Mouse (Mus musculus) embryonic facial prominence, embryonic 12.5 days (tissue): ENCODE data around the gene Pip5kl1. TPM values are rescaled to one million over a fixed set of nuclear protein-coding genes. Genes with fewer than 3 reads are reported as not detected.

ENCODE experiments used
- ATAC-seq: fragments of 200-750 bp; cut with Nextera tagmentation; 2 replicates; pipeline ENCODE4 v1.8.0; 2017; ENCODE audit not compliant: insufficient number of reproducible peaks, insufficient read depth, low FRiP score, low TSS enrichment
- H3K27ac ChIP-seq: fragments of 300-500 bp; sonication (generic); 2 replicates; pipeline ENCODE4 v1.5.1; 2016; ENCODE audit warnings: mild to moderate bottlenecking
- H3K27me3 ChIP-seq: fragments of 300-500 bp; sonication (generic); 2 replicates; pipeline ENCODE4 v1.6.1; 2016; ENCODE audit warnings: mild to moderate bottlenecking, moderate library complexity
- H3K36me3 ChIP-seq: fragments of 300-500 bp; sonication (generic); 2 replicates; pipeline ENCODE4 v1.6.1; 2016; ENCODE audit warnings: mild to moderate bottlenecking
- H3K4me1 ChIP-seq: fragments of 300-500 bp; sonication (generic); 2 replicates; pipeline ENCODE4 v1.6.1; 2016
- H3K4me2 ChIP-seq: fragments of 300-500 bp; sonication (generic); replicated peaks from 2 replicates; pipeline ENCODE4 v1.6.1; 2016; ENCODE audit warnings: mild to moderate bottlenecking, moderate library complexity
- H3K4me3 ChIP-seq: fragments of 300-500 bp; sonication (generic); 2 replicates; pipeline ENCODE4 v1.5.1; 2016; ENCODE audit warnings: mild to moderate bottlenecking
- H3K9ac ChIP-seq: fragments of 300-500 bp; sonication (generic); 2 replicates; pipeline ENCODE4 v1.6.1; 2016; ENCODE audit warnings: mild to moderate bottlenecking, moderate library complexity
- H3K9me3 ChIP-seq: fragments of 300-500 bp; sonication (generic); 2 replicates; pipeline ENCODE4 v1.6.1; 2016; ENCODE audit warnings: mild to moderate bottlenecking, moderate library complexity
- WGBS: fragments of 180-500 bp; shearing (Covaris S2); methylation state at CpG from one replicate; pipeline ENCODE4 v1.1.7; 2016; 5-methylcytosine and 5-hydroxymethylcytosine counted together
- polyA plus RNA-seq: library from polyadenylated mRNA; unstranded; fragments of >200 nt; fragmentation: Nextera tagmentation; extraction: Ambion mirVana; gene quantifications from 2 replicates; pipeline ENCODE4 v1.2.1, GENCODE M21; 2016

The Pip5kl1 gene
- polyA plus RNA-seq, 1 experiment from 2014 or later: 3.4 TPM

DNA sequence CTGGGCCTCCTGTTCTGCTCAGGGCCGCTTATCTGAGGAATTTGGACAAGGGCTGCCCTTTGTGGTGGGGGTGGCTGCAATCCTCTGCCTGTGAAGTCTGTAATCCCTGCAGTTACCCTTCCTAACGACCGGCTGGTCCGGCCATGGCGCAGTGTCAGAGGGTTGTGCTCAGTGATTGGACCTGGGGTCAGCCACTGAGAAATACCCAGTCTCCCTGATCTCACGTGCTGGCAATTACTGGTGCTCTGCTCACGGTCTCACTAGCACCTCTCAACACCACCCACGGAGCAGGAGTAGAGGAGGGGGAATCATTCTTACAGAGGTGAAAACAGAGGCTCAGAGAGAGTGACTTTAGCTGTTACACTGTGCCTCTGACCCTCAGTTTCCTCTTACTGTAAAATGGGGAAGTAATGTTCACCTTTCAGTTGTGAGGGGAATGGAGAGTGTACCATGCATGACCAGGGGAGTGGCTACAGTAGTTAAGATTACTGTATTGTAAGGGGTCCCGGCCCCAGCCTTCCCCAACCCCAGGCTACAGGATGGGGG lies 37.2 kb upstream of the Pip5kl1 start:
- Histone ChIP-seq H3K4me2 (peak overlapping the region; percentile 90), H3K4me1 (peaks cover 54% of the 10 kb centered on the region), H3K9ac (peak overlapping the region; percentile 81), H3K27me3 (no peaks in the 10 kb centered on the region), H3K27ac (peak overlapping the region; percentile 69), H3K9me3 (no peaks in the 10 kb centered on the region), H3K4me3 (peak overlapping the region; percentile 79), H3K36me3 (no peaks in the 10 kb centered on the region)
- ATAC-seq: no peak
- 7% methylated on average over 9 of the region's 9 CpGs for WGBS

DNA sequence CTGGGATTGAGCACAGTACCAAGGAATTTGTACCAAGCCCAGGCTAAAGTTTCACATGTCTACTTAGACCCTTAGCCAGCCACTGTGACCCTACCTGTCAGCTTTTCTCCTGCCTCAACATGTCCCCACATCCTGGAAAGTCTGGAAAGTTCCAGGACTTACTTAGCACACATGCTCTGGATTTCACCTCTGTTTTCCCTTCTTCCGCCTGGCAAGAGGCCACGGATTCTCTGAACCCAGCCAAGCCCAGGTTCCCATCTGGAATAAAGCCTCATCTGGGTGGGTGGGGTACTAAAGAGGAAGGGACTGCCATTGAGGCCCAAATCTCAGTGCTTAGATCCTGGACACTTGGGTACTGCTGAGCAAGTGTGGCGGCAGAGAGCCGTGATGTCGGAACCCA lies 36.7 kb upstream of the Pip5kl1 start:
- peak overlapping the region; percentile 90 for H3K4me2 ChIP-seq
- H3K27ac ChIP-seq: no peak overlapping the region
- no peak for ATAC-seq
- H3K27me3 ChIP-seq: no peaks in the 10 kb centered on the region
- peaks cover 54% of the 10 kb centered on the region for H3K4me1 ChIP-seq
- peak overlapping the region; percentile 79 for H3K4me3 ChIP-seq
- no peaks in the 10 kb centered on the region for H3K9me3 ChIP-seq
- peak overlapping the region; percentile 81; the same call in 1 of the 2 replicates for H3K9ac ChIP-seq
- no peaks in the 10 kb centered on the region for H3K36me3 ChIP-seq
- WGBS: 74% methylated on average over 5 of the region's 5 CpGs

DNA sequence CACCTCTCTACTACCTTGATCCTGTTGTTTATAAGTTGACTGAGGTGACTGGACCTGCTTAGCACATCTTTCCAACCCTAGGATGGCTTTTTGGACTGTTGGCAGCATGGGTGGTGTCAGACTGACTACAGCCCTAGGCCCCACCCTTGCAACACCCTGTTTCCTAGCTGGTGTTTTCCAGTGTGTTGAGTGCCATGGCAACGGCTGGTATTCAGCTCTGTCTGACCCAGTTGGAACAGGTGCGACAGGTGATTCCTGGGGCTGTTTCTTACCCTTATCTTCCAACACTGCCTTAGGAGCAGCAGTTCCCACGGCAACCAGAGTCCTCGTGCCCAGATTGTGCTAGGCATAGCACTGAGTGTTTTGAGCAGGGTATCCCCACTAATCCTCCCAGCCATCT lies 36.1 kb upstream of the Pip5kl1 start:
- no peaks in the 10 kb centered on the region for H3K27me3 ChIP-seq
- H3K4me2 ChIP-seq: peak overlapping the region; percentile 90
- no peak overlapping the region for H3K27ac ChIP-seq
- ATAC-seq: no peak
- H3K4me3 ChIP-seq: peak overlapping the region; percentile 79; the same call in 1 of the 2 replicates
- H3K36me3 ChIP-seq: no peaks in the 10 kb centered on the region
- H3K9me3 ChIP-seq: no peaks in the 10 kb centered on the region
- H3K4me1 ChIP-seq: peaks cover 52% of the 10 kb centered on the region
- H3K9ac ChIP-seq: no peak overlapping the region
- WGBS: 72% methylated on average over 4 of the region's 4 CpGs

DNA sequence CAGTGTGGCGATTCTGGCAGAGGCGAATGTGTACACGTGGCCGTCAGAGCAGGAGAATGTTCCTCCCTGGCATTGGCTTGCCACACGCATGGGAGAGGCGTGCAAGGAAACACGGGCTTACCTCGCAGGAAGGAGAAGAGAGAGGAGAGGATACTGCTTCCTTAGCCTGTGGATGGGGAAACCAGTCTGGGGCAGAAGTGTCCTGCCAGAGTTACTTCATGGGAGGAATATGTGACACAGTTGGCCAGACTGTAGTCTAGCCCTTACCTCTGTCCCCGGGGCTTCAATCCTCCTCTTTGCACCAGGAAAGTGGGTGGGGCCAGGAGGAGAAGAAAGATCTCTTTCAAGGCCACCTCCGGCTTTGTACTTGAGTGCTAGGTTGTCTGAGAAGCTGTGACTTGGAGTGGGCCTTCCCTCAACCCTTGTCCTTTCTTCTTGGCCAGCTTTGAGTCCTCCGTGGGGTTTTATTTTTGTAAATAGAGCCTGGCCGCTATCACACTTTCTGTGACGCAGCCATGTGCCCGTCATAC lies 35.1 kb upstream of the Pip5kl1 start:
- WGBS: 76% methylated on average over 14 of the region's 14 CpGs
- H3K9ac ChIP-seq: peak overlapping the region; percentile 29; the same call in 1 of the 2 replicates
- H3K4me2 ChIP-seq: peak overlapping the region; percentile 90
- H3K9me3 ChIP-seq: no peaks in the 10 kb centered on the region
- no peak overlapping the region for H3K4me3 ChIP-seq
- no peaks in the 10 kb centered on the region for H3K36me3 ChIP-seq
- no peaks in the 10 kb centered on the region for H3K27me3 ChIP-seq
- H3K4me1 ChIP-seq: peaks cover 42% of the 10 kb centered on the region
- ATAC-seq: no peak
- H3K27ac ChIP-seq: peak overlapping the region; percentile 3; the same call in 1 of the 2 replicates

DNA sequence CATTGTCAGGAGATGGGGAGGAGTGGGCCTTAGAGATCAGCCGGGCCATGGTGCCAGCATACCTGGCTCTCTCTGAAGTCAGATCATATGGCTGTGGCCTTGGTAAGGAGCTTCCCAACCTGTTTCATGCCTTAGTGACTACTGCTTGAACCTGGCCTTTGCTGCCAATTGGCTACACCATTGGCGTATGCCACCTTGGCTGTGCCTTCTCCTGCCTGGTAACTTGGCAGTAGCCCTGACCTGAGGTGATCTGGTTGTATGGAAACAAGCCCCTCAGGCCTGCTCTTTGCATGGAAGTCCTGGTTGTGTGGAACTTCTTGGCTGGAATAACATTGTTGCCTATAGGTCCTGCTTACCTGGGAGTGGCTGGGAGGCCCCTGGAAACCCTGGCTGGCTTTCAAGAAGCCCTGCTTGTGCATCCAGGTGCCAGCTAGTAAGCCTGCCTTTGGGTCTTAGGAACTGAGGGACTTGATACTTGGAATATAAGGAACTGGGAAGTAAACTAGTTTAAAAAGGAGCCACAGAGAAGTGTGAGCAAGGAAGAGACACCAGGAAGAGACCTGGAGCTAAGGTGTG lies 33.2 kb upstream of the Pip5kl1 start:
- Histone ChIP-seq H3K9me3 (no peaks in the 10 kb centered on the region), H3K4me2 (no peak overlapping the region), H3K4me1 (peaks cover 38% of the 10 kb centered on the region), H3K36me3 (0 out of 2 replicates have a peak, but pooled peaks cover 6% of the 10 kb centered on the region), H3K27me3 (no peaks in the 10 kb centered on the region), H3K27ac (no peak overlapping the region), H3K9ac (no peak overlapping the region), H3K4me3 (no peak overlapping the region)
- ATAC-seq: no peak
- WGBS: 96% methylated on average over 2 of the region's 2 CpGs

DNA sequence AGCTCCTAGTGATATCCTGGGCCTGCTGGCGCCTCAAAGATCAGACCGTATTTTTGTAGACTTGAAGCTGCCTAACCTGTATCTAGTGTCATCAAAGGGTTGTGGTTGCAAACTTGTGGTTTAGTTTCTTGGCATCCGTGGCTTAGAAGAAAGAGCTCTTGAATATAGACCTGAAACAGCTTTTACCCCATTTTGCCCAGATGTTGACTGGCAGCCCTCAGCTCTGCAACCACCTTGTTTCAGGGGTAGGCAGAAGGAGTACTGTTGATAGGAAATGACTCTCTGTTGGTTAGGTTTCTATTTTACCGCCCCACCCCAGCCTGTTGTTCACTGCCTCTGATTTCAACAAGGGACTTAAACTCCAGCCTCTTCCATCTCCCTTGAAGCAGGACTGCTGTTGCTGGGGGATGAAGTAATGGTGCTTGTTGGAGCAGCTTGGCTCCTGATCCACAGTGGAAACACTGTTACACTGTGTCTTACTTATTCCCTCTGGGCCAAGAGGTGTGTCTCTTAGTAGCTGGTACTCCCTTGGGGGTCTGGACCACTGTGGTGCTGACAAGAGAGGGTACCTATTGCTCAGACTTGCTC lies 32.5 kb upstream of the Pip5kl1 start:
- Histone ChIP-seq H3K27me3 (no peaks in the 10 kb centered on the region), H3K36me3 (0 out of 2 replicates have a peak, but pooled peaks cover 6% of the 10 kb centered on the region), H3K4me1 (peaks cover 31% of the 10 kb centered on the region), H3K27ac (no peak overlapping the region), H3K9ac (no peak overlapping the region), H3K4me3 (no peak overlapping the region), H3K4me2 (no peak overlapping the region), H3K9me3 (no peaks in the 10 kb centered on the region)
- no peak for ATAC-seq
- WGBS: 85% methylated on average over 4 of the region's 4 CpGs

DNA sequence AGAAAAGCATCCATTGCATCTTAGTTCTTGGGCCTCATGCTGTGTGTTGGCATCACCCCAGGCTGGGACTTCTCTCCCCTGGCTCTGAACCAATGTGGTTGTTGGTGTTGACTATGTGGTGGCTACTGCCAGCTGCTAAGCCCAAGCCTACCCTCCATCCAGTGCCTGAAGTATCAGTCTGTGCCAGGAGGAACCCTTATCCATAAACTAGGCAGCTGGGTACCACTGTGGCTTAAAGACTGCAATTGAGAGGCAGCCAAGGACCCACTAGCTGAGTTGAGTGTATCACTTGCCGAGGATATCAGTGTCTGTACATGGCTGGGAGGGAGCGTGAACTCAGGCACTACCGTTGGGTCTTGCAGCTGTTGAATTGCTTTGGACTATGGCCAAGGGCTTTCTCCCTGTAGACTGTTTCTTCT lies 31.6 kb upstream of the Pip5kl1 start:
- H3K27ac ChIP-seq: no peak overlapping the region
- no peak for ATAC-seq
- H3K9me3 ChIP-seq: no peaks in the 10 kb centered on the region
- H3K4me1 ChIP-seq: peaks cover 21% of the 10 kb centered on the region
- H3K36me3 ChIP-seq: 0 out of 2 replicates have a peak, but pooled peaks cover 6% of the 10 kb centered on the region
- H3K4me3 ChIP-seq: no peak overlapping the region
- no peak overlapping the region for H3K4me2 ChIP-seq
- no peak overlapping the region for H3K9ac ChIP-seq
- 91% methylated on average over 3 of the region's 3 CpGs for WGBS
- H3K27me3 ChIP-seq: no peaks in the 10 kb centered on the region

DNA sequence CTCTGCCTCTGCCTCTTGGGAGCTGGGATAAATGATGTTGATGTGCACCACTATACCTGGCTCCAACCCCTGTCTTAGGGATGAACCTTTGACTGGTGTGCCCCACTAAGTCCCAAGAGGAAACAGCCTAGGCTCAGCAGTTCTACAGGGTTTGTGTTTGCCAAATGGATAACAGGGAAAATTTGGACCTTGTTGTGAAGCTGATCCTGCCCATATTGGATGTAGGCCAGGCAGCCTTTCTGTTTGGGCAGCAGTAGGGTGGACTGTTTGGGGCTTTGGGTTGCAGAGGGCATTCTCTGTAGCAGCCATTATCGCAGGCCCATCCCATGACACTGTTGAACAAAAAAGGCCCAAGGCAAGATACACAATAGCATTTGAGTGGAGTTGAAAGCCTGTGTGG lies 27.6 kb upstream of the Pip5kl1 start:
- no peaks in the 10 kb centered on the region for H3K9me3 ChIP-seq
- H3K4me1 ChIP-seq: peaks cover 27% of the 10 kb centered on the region
- no peak overlapping the region for H3K4me3 ChIP-seq
- H3K4me2 ChIP-seq: no peak overlapping the region
- 0 out of 2 replicates have a peak, but pooled peaks cover 6% of the 10 kb centered on the region for H3K36me3 ChIP-seq
- no peak overlapping the region for H3K9ac ChIP-seq
- no peaks in the 10 kb centered on the region for H3K27me3 ChIP-seq
- no peak for ATAC-seq
- 82% methylated on average over 1 of the region's 1 CpGs for WGBS
- H3K27ac ChIP-seq: no peak overlapping the region

DNA sequence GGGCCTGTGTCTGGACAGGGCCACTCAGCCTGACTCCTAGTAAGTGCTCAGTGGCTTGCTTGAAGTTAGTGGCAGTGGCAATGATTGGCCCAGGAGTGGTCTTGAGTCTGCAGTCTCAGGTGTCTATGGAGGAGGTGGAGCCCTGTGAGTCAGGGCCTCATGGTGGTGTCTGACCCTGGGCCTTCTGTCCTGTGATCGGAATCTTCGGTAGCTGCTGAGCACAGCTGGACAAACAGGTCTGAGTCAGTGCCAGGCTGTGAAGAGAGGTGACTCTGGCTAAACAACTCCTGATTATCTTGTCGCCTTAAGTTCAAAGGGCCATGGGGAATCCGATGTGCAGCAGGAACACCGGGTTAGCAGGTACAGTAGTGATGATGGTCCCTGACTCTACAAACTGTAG lies 27.2 kb upstream of the Pip5kl1 start:
- Histone ChIP-seq H3K27ac (no peak overlapping the region), H3K36me3 (0 out of 2 replicates have a peak, but pooled peaks cover 6% of the 10 kb centered on the region), H3K9me3 (no peaks in the 10 kb centered on the region), H3K4me2 (no peak overlapping the region), H3K9ac (no peak overlapping the region), H3K4me3 (no peak overlapping the region), H3K27me3 (no peaks in the 10 kb centered on the region), H3K4me1 (peaks cover 27% of the 10 kb centered on the region)
- ATAC-seq: no peak
- 89% methylated on average over 5 of the region's 5 CpGs for WGBS

DNA sequence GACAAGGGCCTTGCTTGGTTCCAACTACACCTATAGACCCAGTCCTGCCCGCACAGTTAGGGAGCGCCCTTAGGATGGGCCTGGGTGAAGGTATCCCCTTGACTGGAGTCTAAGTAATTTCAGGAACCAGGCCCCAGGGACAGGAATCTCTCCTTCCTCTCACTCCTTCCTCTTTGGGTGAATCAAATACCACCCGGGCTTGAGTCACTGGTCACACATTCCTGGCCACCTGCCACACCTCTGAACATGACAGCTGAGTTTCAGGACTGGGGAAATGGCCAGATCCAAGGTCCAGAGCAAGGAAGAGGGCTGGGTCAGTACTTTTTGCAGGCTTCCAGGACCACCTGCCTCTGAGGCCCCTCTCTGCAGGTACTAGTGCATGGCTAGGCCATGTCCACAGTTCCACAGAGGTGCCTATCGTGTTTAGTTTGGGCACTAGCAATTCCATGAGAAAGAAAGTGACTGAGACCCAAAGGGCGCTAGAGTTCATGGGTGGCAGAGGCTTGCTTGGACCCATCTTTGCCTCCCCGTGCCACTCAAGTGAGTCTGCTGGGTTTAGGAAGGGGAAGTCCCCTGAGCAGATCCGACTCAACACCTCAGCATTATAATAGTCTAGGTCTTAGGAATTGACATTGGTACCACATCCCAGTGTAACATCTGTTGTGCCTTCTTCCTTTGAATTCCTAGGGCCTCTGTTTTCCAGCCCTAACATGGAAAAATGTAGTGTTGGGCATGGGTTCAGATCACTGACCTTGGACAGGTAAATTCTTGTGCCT lies 26.4 kb upstream of the Pip5kl1 start:
- WGBS: 89% methylated on average over 7 of the region's 7 CpGs
- Histone ChIP-seq H3K9ac (no peak overlapping the region), H3K27ac (no peak overlapping the region), H3K36me3 (0 out of 2 replicates have a peak, but pooled peaks cover 6% of the 10 kb centered on the region), H3K9me3 (no peaks in the 10 kb centered on the region), H3K4me3 (no peak overlapping the region), H3K27me3 (no peaks in the 10 kb centered on the region), H3K4me2 (no peak overlapping the region), H3K4me1 (peaks cover 27% of the 10 kb centered on the region)
- ATAC-seq: no peak

DNA sequence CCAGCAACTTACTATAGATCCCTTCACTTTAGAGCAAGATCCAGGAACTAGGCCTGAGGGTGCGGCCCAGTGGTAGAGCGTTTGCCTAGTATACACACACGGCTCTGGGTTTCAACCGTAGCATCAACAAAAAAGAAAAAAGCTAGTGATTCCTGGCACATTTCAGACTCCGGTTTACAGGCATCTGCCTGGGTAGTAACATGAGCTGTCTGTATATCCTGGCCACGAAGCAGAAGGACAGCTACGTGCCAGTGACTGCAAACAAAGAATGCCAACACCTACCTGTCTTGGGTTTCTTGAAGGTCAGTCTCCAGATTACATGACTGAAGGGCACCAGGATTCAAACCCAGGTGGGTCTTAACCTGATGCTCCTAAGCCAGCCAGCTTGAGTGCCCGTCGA lies 25.4 kb upstream of the Pip5kl1 start:
- no peaks in the 10 kb centered on the region for H3K9me3 ChIP-seq
- no peak for ATAC-seq
- H3K4me3 ChIP-seq: no peak overlapping the region
- no peak overlapping the region for H3K4me2 ChIP-seq
- H3K27me3 ChIP-seq: no peaks in the 10 kb centered on the region
- peaks cover 27% of the 10 kb centered on the region for H3K4me1 ChIP-seq
- H3K9ac ChIP-seq: no peak overlapping the region
- 56% methylated on average over 9 of the region's 9 CpGs for WGBS
- H3K27ac ChIP-seq: peak overlapping the region; percentile 74
- H3K36me3 ChIP-seq: 0 out of 2 replicates have a peak, but pooled peaks cover 6% of the 10 kb centered on the region
